Mouse (Mus musculus): ENCODE results near the gene Olfr1222. TPM values are rescaled to one million over a fixed set of nuclear protein-coding genes. Genes with fewer than 3 reads are reported as not detected.
"Not testable (repeated sequence)": the region's sequence is repeated elsewhere in the genome, so short reads cannot be mapped to it uniquely, and the experiment has no call there.

The Olfr1222 gene
- total RNA-seq (2015; ENCODE audit: low replicate concordance) (not detected in 2 replicates), total RNA-seq (2017; ENCODE audit: low replicate concordance) (not detected in 2 replicates)

DNA sequence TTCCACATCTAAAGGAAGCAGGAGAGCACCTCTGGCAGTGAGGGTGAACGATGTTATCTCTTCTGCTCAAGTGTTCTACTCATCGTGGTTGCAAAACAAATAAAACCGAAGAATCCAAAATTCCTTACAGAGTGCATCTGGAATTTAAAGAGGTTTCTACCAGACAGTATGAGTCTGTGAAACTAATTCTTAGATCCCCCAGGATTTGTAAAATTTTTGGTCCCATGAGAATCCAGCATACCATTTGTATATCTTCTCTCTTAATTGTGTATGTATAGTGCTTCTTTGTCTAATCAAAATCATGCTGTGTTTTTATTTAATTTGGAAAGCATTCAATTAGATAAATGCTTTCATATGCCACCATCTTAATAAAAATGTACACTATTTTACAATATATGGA is at the start of gene Olfr1222:
Gene Olfr1222, minus strand, starts transcription at position 101 of the 400 bp plus-strand sequence.
- ATAC-seq (replicated peaks; ENCODE audit: low FRiP score, poor library complexity, severe bottlenecking) = no peak

DNA sequence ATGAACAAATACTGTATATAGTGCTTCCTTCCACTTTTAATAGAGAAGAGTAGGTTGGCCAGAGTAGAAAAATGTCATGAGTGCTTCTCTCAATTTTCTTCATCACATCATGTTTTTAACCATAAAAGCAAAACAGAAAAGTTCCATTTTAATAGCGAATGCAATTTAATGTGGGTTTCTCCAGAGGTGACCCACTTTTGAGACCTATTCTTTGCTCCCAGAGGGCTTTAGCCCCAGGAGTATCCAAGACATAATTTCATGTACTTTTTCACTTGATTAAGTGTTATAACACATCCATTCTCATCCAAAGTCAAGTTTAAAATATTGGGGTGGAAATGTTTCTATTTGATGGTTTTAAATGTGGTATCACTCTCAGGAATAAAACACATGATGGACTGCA is 41.7 kb upstream of the Olfr1222 start, which contains the start of gene Olfr1225:
Gene Olfr1225, minus strand, starts transcription at position 101 of the 400 bp plus-strand sequence.
- no peak for ATAC-seq (replicated peaks; ENCODE audit: low FRiP score, poor library complexity, severe bottlenecking)

DNA sequence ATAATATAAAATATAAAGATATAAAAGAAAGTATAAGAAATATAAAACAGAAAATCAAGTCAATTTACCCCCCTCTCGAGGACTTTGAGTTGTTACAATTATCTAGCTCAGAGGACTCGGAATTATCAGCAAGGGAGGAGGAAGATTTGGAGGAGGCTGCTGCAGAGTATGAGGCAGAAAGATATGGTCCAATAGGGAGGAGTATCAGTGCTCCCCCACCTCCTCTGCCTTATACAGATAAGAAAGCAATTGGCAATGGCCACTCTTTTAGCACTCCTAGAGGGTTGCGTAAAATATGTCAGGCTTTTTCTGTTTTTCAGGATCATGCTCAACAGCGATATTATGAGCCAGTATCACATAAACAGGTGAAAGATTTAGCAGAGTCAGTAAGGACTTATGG is 31.9 kb upstream of the Olfr1222 start:
- ATAC-seq (replicated peaks; ENCODE audit: low FRiP score, poor library complexity, severe bottlenecking) = not testable (repeated sequence)

DNA sequence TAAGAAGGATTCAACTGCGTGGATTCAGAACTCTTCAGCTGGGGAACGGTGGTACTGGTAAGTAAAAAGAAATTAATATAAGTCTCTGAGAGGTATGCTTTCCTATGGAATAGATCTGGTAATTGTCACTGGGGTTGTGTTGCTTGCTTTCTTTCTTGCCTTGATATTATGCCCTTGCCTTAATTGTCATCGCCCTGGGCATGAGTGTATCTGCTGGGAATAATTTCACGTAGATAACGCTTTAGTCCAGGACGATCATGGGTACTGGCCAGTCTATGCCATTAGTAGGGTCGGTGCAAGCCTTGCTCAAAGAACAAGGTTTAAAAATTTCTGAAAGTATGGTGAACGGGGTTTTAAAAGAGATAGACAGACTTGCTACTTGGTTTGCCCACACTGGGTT is 31.1 kb upstream of the Olfr1222 start, which contains the start of gene Olfr1224-ps1:
Gene Olfr1224-ps1, minus strand, starts transcription at position 101 of the 400 bp plus-strand sequence.
- ATAC-seq (replicated peaks; ENCODE audit: low FRiP score, poor library complexity, severe bottlenecking) = not testable (repeated sequence)

DNA sequence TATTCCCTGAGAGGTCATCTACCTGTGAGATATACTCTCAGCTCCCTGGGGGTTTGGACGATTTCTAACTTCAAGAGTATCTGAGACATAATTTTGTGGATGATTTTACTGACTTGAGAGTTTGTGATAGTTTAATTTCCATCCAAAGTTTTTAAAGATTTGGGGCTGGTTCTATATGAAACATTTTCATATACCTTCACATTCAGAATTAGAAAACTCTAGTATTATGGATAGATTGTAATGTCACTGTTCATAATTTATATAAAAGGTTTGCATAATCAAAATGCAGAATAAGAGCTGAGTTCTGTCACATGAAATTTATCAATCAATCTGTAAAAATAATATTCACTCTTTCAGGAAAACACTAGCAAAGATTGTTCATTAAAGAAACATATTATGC is 18.6 kb upstream of the Olfr1222 start, which contains the start of gene Olfr1223:
Gene Olfr1223, minus strand, starts transcription at position 101 of the 400 bp plus-strand sequence.
- no peak for ATAC-seq (replicated peaks; ENCODE audit: low FRiP score, poor library complexity, severe bottlenecking)

DNA sequence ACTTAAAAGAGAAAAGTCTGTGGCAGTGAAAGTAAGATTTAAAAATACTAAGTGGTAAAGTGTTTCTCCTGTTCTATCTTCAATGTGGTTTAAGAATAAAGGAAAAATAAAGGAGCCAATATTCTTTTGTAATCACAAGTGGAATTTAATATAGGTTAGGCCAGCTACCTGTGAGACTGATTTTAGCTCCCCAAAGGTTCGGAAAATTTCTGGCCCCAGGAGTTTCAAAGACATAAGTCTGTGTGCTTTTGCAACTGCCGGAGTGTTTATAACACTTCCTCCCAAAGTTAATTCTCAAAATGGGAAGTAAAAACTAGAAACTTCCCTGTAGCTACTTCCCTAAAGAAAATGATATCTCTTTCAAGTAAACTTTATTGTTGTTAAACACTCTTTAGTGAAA is 15.7 kb downstream of the Olfr1222 start, which contains the start of gene Olfr1221:
Gene Olfr1221, minus strand, starts transcription at position 101 of the 400 bp plus-strand sequence.
- ATAC-seq (replicated peaks; ENCODE audit: low FRiP score, poor library complexity, severe bottlenecking) = no peak

DNA sequence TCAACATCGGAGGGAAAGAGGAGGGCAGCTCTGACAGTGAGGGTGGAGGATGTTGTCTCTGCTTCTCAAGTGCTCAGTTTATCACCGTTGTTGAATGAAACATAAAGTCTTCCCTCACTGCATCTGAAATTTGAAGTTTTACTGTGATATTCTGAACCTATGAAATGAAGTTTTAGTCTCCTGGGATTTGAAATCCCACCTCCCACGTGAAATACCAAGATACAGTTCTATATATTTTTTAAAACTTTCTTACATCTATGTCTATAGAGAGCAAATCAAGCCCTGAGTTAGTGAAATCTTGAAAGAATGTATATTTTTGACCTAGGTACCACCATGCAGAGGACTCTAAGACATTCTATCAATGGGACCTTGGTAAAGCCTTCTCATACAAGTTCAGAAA is 26.1 kb downstream of the Olfr1222 start, which contains the start of gene Olfr1220:
Gene Olfr1220, minus strand, starts transcription at position 101 of the 400 bp plus-strand sequence.
- ATAC-seq (replicated peaks; ENCODE audit: low FRiP score, poor library complexity, severe bottlenecking) = no peak

DNA sequence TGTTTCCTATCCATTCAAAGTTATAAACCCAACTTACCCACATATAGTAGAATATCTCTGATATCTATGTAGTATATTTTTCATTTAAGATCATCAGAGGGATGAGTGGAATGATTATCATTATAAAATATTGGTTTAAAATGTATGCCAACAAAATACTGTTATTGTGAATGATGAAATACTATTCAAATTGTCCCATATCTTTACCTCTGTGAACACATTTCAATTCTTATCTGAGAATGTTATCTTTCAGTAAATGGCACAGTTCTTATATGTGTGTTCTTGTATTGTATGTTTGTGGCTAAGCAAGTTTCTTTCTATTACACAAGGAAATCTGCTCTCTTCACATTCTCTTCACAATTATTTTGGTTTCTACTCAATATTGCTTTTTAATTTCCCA is 27.2 kb downstream of the Olfr1222 start:
- ATAC-seq (replicated peaks; ENCODE audit: low FRiP score, poor library complexity, severe bottlenecking) = no peak

DNA sequence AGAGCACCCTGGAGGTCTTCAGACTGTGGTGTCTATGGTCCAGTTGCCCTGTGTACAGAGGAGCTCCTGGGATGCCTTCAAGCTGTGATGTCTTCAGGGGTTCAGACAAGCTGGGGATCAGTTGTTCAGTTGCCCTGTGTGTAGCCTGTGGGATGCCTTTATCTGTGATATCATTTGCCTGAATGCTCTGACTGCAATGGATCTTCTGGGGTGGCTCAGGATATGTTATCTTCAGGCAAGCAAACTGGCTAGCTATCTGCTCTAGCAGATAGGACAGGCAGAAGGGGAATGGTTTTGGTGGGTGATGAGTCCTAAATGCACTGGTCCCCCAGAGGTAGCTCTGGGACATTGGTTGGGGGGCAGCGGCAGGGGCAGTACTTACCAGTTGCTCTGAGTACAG is 39.0 kb downstream of the Olfr1222 start:
- ATAC-seq (replicated peaks; ENCODE audit: low FRiP score, poor library complexity, severe bottlenecking) = no peak

DNA sequence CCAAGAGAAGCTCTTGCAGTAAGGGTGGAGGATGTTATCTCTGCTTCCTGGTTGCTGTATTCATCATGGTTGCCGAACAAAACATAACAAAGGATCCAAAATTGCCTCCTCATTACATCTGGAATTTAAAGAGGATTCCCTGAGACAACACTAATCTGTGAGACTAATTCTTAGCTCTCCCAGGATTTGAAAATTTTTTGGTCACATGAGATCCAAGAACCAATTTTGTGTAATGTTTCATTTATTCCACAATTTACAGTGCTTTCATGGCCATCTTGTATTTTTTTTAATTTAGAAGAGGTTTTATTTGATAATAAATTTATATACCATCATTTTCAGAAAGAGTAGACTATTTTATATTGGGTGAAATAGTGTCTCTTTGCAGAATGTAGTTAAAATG is 49.4 kb downstream of the Olfr1222 start, which contains the start of gene Olfr1219:
Gene Olfr1219, minus strand, starts transcription at position 101 of the 400 bp plus-strand sequence.
- ATAC-seq (replicated peaks; ENCODE audit: low FRiP score, poor library complexity, severe bottlenecking) = no peak

DNA sequence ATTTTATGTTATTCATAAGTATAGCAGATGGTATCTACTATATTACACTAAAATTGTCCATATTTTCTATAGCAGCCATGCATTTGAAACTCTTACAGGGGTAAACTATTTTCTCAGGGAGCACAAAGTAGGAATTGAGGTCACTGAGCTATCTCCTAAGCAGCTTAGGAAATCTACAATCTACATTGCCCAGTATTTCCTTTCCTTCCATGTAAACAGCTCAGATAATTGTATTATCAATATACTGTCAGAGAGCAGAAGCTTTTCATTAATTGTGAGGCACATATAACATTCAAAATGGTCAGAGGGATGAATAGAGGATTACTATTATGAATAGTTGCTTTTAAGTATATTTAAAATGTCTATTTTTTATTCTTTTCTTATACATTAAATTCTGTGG is 51.4 kb downstream of the Olfr1222 start:
- no peak for ATAC-seq (replicated peaks; ENCODE audit: low FRiP score, poor library complexity, severe bottlenecking)

Other genes starting within 250 kb of the Olfr1222 start
- not detected in 2 replicates for gene Olfr1208, start 230.7 kb downstream of the Olfr1222 start, total RNA-seq (2015; ENCODE audit: low replicate concordance)
- gene Olfr1208, start 230.7 kb downstream of the Olfr1222 start, total RNA-seq (2017; ENCODE audit: low replicate concordance) = not detected in 2 replicates
- not detected in 2 replicates for gene Olfr1209, start 217.9 kb downstream of the Olfr1222 start, total RNA-seq (2015; ENCODE audit: low replicate concordance)
- gene Olfr1209, start 217.9 kb downstream of the Olfr1222 start, total RNA-seq (2017; ENCODE audit: low replicate concordance) = not detected in 2 replicates
- not detected in 2 replicates for gene Olfr1211, start 194.9 kb downstream of the Olfr1222 start, total RNA-seq (2015; ENCODE audit: low replicate concordance)
- not detected in 2 replicates for gene Olfr1211, start 194.9 kb downstream of the Olfr1222 start, total RNA-seq (2017; ENCODE audit: low replicate concordance)
- gene Olfr1212, start 179.1 kb downstream of the Olfr1222 start, total RNA-seq (2015; ENCODE audit: low replicate concordance) = not detected in 2 replicates
- not detected in 2 replicates for gene Olfr1212, start 179.1 kb downstream of the Olfr1222 start, total RNA-seq (2017; ENCODE audit: low replicate concordance)
- gene Gm13762, start 152.8 kb downstream of the Olfr1222 start, total RNA-seq (2015; ENCODE audit: low replicate concordance) = not detected in 2 replicates
- gene Gm13762, start 152.8 kb downstream of the Olfr1222 start, total RNA-seq (2017; ENCODE audit: low replicate concordance) = not detected in 2 replicates
- gene Olfr1214, start 140.4 kb downstream of the Olfr1222 start, total RNA-seq (2015; ENCODE audit: low replicate concordance) = not detected in 2 replicates
- not detected in 2 replicates for gene Olfr1214, start 140.4 kb downstream of the Olfr1222 start, total RNA-seq (2017; ENCODE audit: low replicate concordance)
- gene Olfr1215, start 126.1 kb downstream of the Olfr1222 start, total RNA-seq (2015; ENCODE audit: low replicate concordance) = not detected in 2 replicates
- not detected in 2 replicates for gene Olfr1215, start 126.1 kb downstream of the Olfr1222 start, total RNA-seq (2017; ENCODE audit: low replicate concordance)
- not detected in 2 replicates for gene Olfr1216, start 114.7 kb downstream of the Olfr1222 start, total RNA-seq (2015; ENCODE audit: low replicate concordance)
- gene Olfr1216, start 114.7 kb downstream of the Olfr1222 start, total RNA-seq (2017; ENCODE audit: low replicate concordance) = not detected in 2 replicates
- not detected in 2 replicates for gene Olfr1217, start 101.0 kb downstream of the Olfr1222 start, total RNA-seq (2015; ENCODE audit: low replicate concordance)
- not detected in 2 replicates for gene Olfr1217, start 101.0 kb downstream of the Olfr1222 start, total RNA-seq (2017; ENCODE audit: low replicate concordance)
- not detected in 2 replicates for gene Olfr1218, start 71.9 kb downstream of the Olfr1222 start, total RNA-seq (2015; ENCODE audit: low replicate concordance)
- gene Olfr1218, start 71.9 kb downstream of the Olfr1222 start, total RNA-seq (2017; ENCODE audit: low replicate concordance) = not detected in 2 replicates
- not detected in 2 replicates for gene Olfr1219, start 49.5 kb downstream of the Olfr1222 start, total RNA-seq (2015; ENCODE audit: low replicate concordance)
- gene Olfr1219, start 49.5 kb downstream of the Olfr1222 start, total RNA-seq (2017; ENCODE audit: low replicate concordance) = not detected in 2 replicates
- not detected in 2 replicates for gene Olfr1220, start 26.2 kb downstream of the Olfr1222 start, total RNA-seq (2015; ENCODE audit: low replicate concordance)
- gene Olfr1220, start 26.2 kb downstream of the Olfr1222 start, total RNA-seq (2017; ENCODE audit: low replicate concordance) = not detected in 2 replicates
- not detected in 2 replicates for gene Olfr1221, start 15.8 kb downstream of the Olfr1222 start, total RNA-seq (2015; ENCODE audit: low replicate concordance)
- gene Olfr1221, start 15.8 kb downstream of the Olfr1222 start, total RNA-seq (2017; ENCODE audit: low replicate concordance) = not detected in 2 replicates
- not detected in 2 replicates for gene Olfr1223, start 18.5 kb upstream of the Olfr1222 start, total RNA-seq (2015; ENCODE audit: low replicate concordance)
- not detected in 2 replicates for gene Olfr1223, start 18.5 kb upstream of the Olfr1222 start, total RNA-seq (2017; ENCODE audit: low replicate concordance)
- gene Olfr1224-ps1, start 31.0 kb upstream of the Olfr1222 start, total RNA-seq (2015; ENCODE audit: low replicate concordance) = not detected in 2 replicates
- not detected in 2 replicates for gene Olfr1224-ps1, start 31.0 kb upstream of the Olfr1222 start, total RNA-seq (2017; ENCODE audit: low replicate concordance)
- gene Olfr1225, start 41.6 kb upstream of the Olfr1222 start, total RNA-seq (2015; ENCODE audit: low replicate concordance) = not detected in 2 replicates
- not detected in 2 replicates for gene Olfr1225, start 41.6 kb upstream of the Olfr1222 start, total RNA-seq (2017; ENCODE audit: low replicate concordance)
- gene Olfr1226, start 67.0 kb upstream of the Olfr1222 start, total RNA-seq (2015; ENCODE audit: low replicate concordance) = not detected in 2 replicates
- not detected in 2 replicates for gene Olfr1226, start 67.0 kb upstream of the Olfr1222 start, total RNA-seq (2017; ENCODE audit: low replicate concordance)
- gene Olfr1228, start 121.0 kb upstream of the Olfr1222 start, total RNA-seq (2015; ENCODE audit: low replicate concordance) = not detected in 2 replicates
- not detected in 2 replicates for gene Olfr1228, start 121.0 kb upstream of the Olfr1222 start, total RNA-seq (2017; ENCODE audit: low replicate concordance)
- gene Olfr1229, start 155.0 kb upstream of the Olfr1222 start, total RNA-seq (2015; ENCODE audit: low replicate concordance) = not detected in 2 replicates
- not detected in 2 replicates for gene Olfr1229, start 155.0 kb upstream of the Olfr1222 start, total RNA-seq (2017; ENCODE audit: low replicate concordance)
- not detected in 2 replicates for gene Olfr1230, start 164.2 kb upstream of the Olfr1222 start, total RNA-seq (2015; ENCODE audit: low replicate concordance)
- not detected in 2 replicates for gene Olfr1230, start 164.2 kb upstream of the Olfr1222 start, total RNA-seq (2017; ENCODE audit: low replicate concordance)
- gene Olfr1231, start 174.0 kb upstream of the Olfr1222 start, total RNA-seq (2015; ENCODE audit: low replicate concordance) = not detected in 2 replicates
- gene Olfr1231, start 174.0 kb upstream of the Olfr1222 start, total RNA-seq (2017; ENCODE audit: low replicate concordance) = not detected in 2 replicates
- not detected in 2 replicates for gene Olfr1232, start 196.6 kb upstream of the Olfr1222 start, total RNA-seq (2015; ENCODE audit: low replicate concordance)
- gene Olfr1232, start 196.6 kb upstream of the Olfr1222 start, total RNA-seq (2017; ENCODE audit: low replicate concordance) = not detected in 2 replicates
- not detected in 2 replicates for gene Olfr1233, start 209.3 kb upstream of the Olfr1222 start, total RNA-seq (2015; ENCODE audit: low replicate concordance)
- gene Olfr1233, start 209.3 kb upstream of the Olfr1222 start, total RNA-seq (2017; ENCODE audit: low replicate concordance) = not detected in 2 replicates
- gene Olfr1234, start 231.8 kb upstream of the Olfr1222 start, total RNA-seq (2015; ENCODE audit: low replicate concordance) = not detected in 2 replicates
- gene Olfr1234, start 231.8 kb upstream of the Olfr1222 start, total RNA-seq (2017; ENCODE audit: low replicate concordance) = not detected in 2 replicates